In genomic region chr1:50685361-50685760, GRCm38 (mm10) we compare ENCODE assay signal across 19 mouse cellular contexts.
DNase-seq lines count a peak whose midpoint lies in the region; ATAC-seq and TF ChIP-seq lines count a peak whose summit lies in the region.
"Had no signal": no experiment of that assay in that cellular context is flagged by ENCODE, and none has a peak within 500 bp of the region (broad histone marks: within the 10 kb centered on the region; RNA-seq: fewer than 3 reads in every experiment).

No protein-coding gene starts in this region.

- no peaks in the 10 kb centered on the region for H3K9me3 ChIP-seq in hindbrain, embryonic 13.5 days
- no peaks in the 10 kb centered on the region for H3K9me3 ChIP-seq in hindbrain, embryonic 14.5 days (ENCODE audit: control insufficient read depth, low read length)
- H3K9me3 ChIP-seq in midbrain, postnatal 0 days (ENCODE audit: low read length): no peaks in the 10 kb centered on the region
- H3K9me3 ChIP-seq in midbrain, embryonic 14.5 days (ENCODE audit: control insufficient read depth, low read length): no peaks in the 10 kb centered on the region
- H3K9me3 ChIP-seq: embryonic facial prominence, embryonic 10.5 days; forebrain, embryonic 13.5 days; heart, embryonic 13.5 days had no signal

- 69% methylated on average over 2 of the region's 2 CpGs for WGBS in hindbrain, embryonic 13.5 days
- 68% methylated on average over 2 of the region's 2 CpGs for WGBS in hindbrain, embryonic 14.5 days
- WGBS in midbrain, postnatal 0 days: 65% methylated on average over 2 of the region's 2 CpGs
- 66% methylated on average over 2 of the region's 2 CpGs for WGBS in midbrain, embryonic 14.5 days

- H3K4me1 ChIP-seq in hindbrain, embryonic 13.5 days (replicated peaks): no peaks in the 10 kb centered on the region
- H3K4me1 ChIP-seq in hindbrain, embryonic 14.5 days (replicated peaks; ENCODE audit: control insufficient read depth, insufficient read depth, low read length): no peaks in the 10 kb centered on the region
- no peaks in the 10 kb centered on the region for H3K4me1 ChIP-seq in midbrain, postnatal 0 days (ENCODE audit: insufficient read depth, low read length)
- no peaks in the 10 kb centered on the region for H3K4me1 ChIP-seq in midbrain, embryonic 14.5 days (ENCODE audit: control insufficient read depth, insufficient read depth, low read length)
- H3K4me1 ChIP-seq: embryonic facial prominence, embryonic 10.5 days; forebrain, embryonic 13.5 days; heart, embryonic 13.5 days had no signal

- no peaks in the 10 kb centered on the region for H3K27me3 ChIP-seq in hindbrain, embryonic 13.5 days
- no peaks in the 10 kb centered on the region for H3K27me3 ChIP-seq in hindbrain, embryonic 14.5 days (ENCODE audit: control insufficient read depth, insufficient read depth, low read length)
- H3K27me3 ChIP-seq in midbrain, postnatal 0 days (ENCODE audit: insufficient read depth, low read length): no peaks in the 10 kb centered on the region
- no peaks in the 10 kb centered on the region for H3K27me3 ChIP-seq in midbrain, embryonic 14.5 days (ENCODE audit: control insufficient read depth, insufficient read depth, low read length)
- H3K27me3 ChIP-seq: forebrain, embryonic 13.5 days; heart, embryonic 13.5 days had no signal

- DNase-seq in hindbrain, embryonic 14.5 days (ENCODE audit: low spot score): no peak
- peak; percentile 2 for DNase-seq in left cerebral cortex, adult 11 months (ENCODE audit: low spot score)
- no peak for DNase-seq in left cerebral cortex, adult 18-20 months (ENCODE audit: low spot score in 2 of 2)
- DNase-seq in midbrain, postnatal 0 days (ENCODE audit: low spot score): no peak
- DNase-seq in midbrain, embryonic 14.5 days: no peak
- DNase-seq in telencephalon, adult 2 months (ENCODE audit: low read depth, low spot score): peak; percentile 48
- DNase-seq in thymus, postnatal 36 days: no peak
- DNase-seq: adrenal gland, postnatal 10 days; cerebellum, adult 18-20 months; cerebellum, adult 9-11 months; cerebellum, postnatal 36 days; forebrain, postnatal 0 days; gastrocnemius, postnatal 36 days; heart, adult 11 months; heart, postnatal 36 days had no signal

- no peak for TF ChIP-seq CTCF in midbrain, postnatal 0 days (IDR thresholded peaks at IDR 0.05)

- no peak for ATAC-seq in hindbrain, embryonic 13.5 days (ENCODE audit: low FRiP score)
- no peak for ATAC-seq in hindbrain, embryonic 14.5 days (ENCODE audit: low FRiP score)
- no peak for ATAC-seq in midbrain, postnatal 0 days (ENCODE audit: low FRiP score)
- ATAC-seq in midbrain, embryonic 14.5 days (ENCODE audit: low FRiP score, low TSS enrichment): no peak
- ATAC-seq: forebrain, embryonic 13.5 days; forebrain, postnatal 0 days had no signal

- H3K4me3 ChIP-seq in hindbrain, embryonic 13.5 days: no peak overlapping the region
- no peak overlapping the region for H3K4me3 ChIP-seq in hindbrain, embryonic 14.5 days (replicated peaks; ENCODE audit: low read length)
- H3K4me3 ChIP-seq in midbrain, postnatal 0 days (ENCODE audit: low read depth, low read length): no peak overlapping the region
- no peak overlapping the region for H3K4me3 ChIP-seq in midbrain, embryonic 14.5 days (replicated peaks; ENCODE audit: low read depth, low read length)
- H3K4me3 ChIP-seq: embryonic facial prominence, embryonic 10.5 days; forebrain, embryonic 13.5 days; heart, embryonic 13.5 days had no signal

- H3K36me3 ChIP-seq in hindbrain, embryonic 13.5 days: no peaks in the 10 kb centered on the region
- no peaks in the 10 kb centered on the region for H3K36me3 ChIP-seq in hindbrain, embryonic 14.5 days (replicated peaks; ENCODE audit: control insufficient read depth, insufficient read depth)
- no peaks in the 10 kb centered on the region for H3K36me3 ChIP-seq in midbrain, postnatal 0 days (ENCODE audit: insufficient read depth, low read length)
- no peaks in the 10 kb centered on the region for H3K36me3 ChIP-seq in midbrain, embryonic 14.5 days (ENCODE audit: control insufficient read depth, insufficient read depth, low read length)
- H3K36me3 ChIP-seq: embryonic facial prominence, embryonic 10.5 days; heart, embryonic 13.5 days had no signal

- H3K9ac ChIP-seq in hindbrain, embryonic 13.5 days: no peak overlapping the region
- H3K9ac ChIP-seq in hindbrain, embryonic 14.5 days: no peak overlapping the region
- H3K9ac ChIP-seq in midbrain, postnatal 0 days (replicated peaks; ENCODE audit: low read length, poor library complexity, severe bottlenecking): no peak overlapping the region
- no peak overlapping the region for H3K9ac ChIP-seq in midbrain, embryonic 14.5 days (replicated peaks; ENCODE audit: low read length)
- H3K9ac ChIP-seq: forebrain, embryonic 13.5 days; forebrain, postnatal 0 days; heart, embryonic 13.5 days had no signal

- H3K27ac ChIP-seq in hindbrain, embryonic 13.5 days: peak overlapping the region; percentile 55; the same call in 1 of the 2 replicates
- no peak overlapping the region; the same call in 1 of the 2 replicates for H3K27ac ChIP-seq in hindbrain, embryonic 14.5 days
- 0 out of 2 replicates have a peak overlapping the region, but pooled peaks have one; percentile 27 for H3K27ac ChIP-seq in midbrain, postnatal 0 days (ENCODE audit: low read depth, low read length)
- no peak overlapping the region; the same call in 1 of the 2 replicates for H3K27ac ChIP-seq in midbrain, embryonic 14.5 days (replicated peaks; ENCODE audit: low read depth, low read length)
- H3K27ac ChIP-seq: embryonic facial prominence, embryonic 10.5 days; forebrain, embryonic 13.5 days; heart, embryonic 13.5 days had no signal

- no peak overlapping the region for H3K4me2 ChIP-seq in hindbrain, embryonic 13.5 days
- H3K4me2 ChIP-seq in hindbrain, embryonic 14.5 days (replicated peaks): no peak overlapping the region
- H3K4me2 ChIP-seq in midbrain, postnatal 0 days (ENCODE audit: low read depth, low read length, poor library complexity, severe bottlenecking): no peak overlapping the region
- H3K4me2 ChIP-seq in midbrain, embryonic 14.5 days (ENCODE audit: low read length): no peak overlapping the region
- H3K4me2 ChIP-seq: forebrain, embryonic 13.5 days; heart, embryonic 13.5 days had no signal

Comparison
In these comparisons a context has a peak if more than half of its experiments do, and no peak if none do; other contexts are left out.
1. H3K27ac ChIP-seq: peak in hindbrain, embryonic 13.5 days (single experiment) and midbrain, postnatal 0 days (single experiment); none in hindbrain, embryonic 14.5 days (single experiment) and midbrain, embryonic 14.5 days (single experiment).
2. DNase-seq: peak in left cerebral cortex, adult 11 months (single experiment) and telencephalon, adult 2 months (single experiment); none in hindbrain, embryonic 14.5 days (single experiment), left cerebral cortex, adult 18-20 months (0 of 2), midbrain, postnatal 0 days (single experiment), midbrain, embryonic 14.5 days (single experiment) and thymus, postnatal 36 days (0 of 2).